Mouse (Mus musculus) embryonic facial prominence, embryonic 11.5 days (tissue): ENCODE results near the gene C2cd5. TPM values are rescaled to one million over a fixed set of nuclear protein-coding genes. Genes with fewer than 3 reads are reported as not detected.

Experiments used
- ATAC-seq: fragments of 200-750 bp; cut with Nextera tagmentation; replicated peaks from 2 replicates; pipeline ENCODE4 v1.8.0; 2017; ENCODE audit warnings: low read depth; ENCODE audit not compliant: insufficient number of reproducible peaks, low FRiP score, low TSS enrichment
- DNase-seq: peaks from one replicate; pipeline ENCODE4 v3.0.0-alpha.2; 2015; ENCODE audit warnings: low spot score
- H3K27ac ChIP-seq: fragments of 300-500 bp; sonication (generic); replicated peaks from 2 replicates; pipeline ENCODE4 v1.5.1; 2014; ENCODE audit warnings: mild to moderate bottlenecking, low read depth, low read length, control low read depth
- H3K27me3 ChIP-seq: fragments of 300-500 bp; sonication (generic); 2 replicates; pipeline ENCODE4 v1.6.1; 2014; ENCODE audit warnings: mild to moderate bottlenecking, low read length, moderate library complexity, mixed read lengths; ENCODE audit not compliant: control insufficient read depth, insufficient read depth
- H3K36me3 ChIP-seq: fragments of 300-500 bp; sonication (generic); replicated peaks from 2 replicates; pipeline ENCODE4 v1.6.1; 2014; ENCODE audit warnings: low read depth, mild to moderate bottlenecking, low read length, moderate library complexity, mixed read lengths; ENCODE audit not compliant: control insufficient read depth, insufficient read depth
- H3K4me1 ChIP-seq: fragments of 300-500 bp; sonication (generic); 2 replicates; pipeline ENCODE4 v1.6.1; 2014; ENCODE audit warnings: low read length, mixed read lengths; ENCODE audit not compliant: control insufficient read depth, insufficient read depth
- H3K4me2 ChIP-seq: fragments of 300-500 bp; sonication (generic); 2 replicates; pipeline ENCODE4 v1.6.1; 2014; ENCODE audit warnings: low read depth, mild to moderate bottlenecking, control low read depth, low read length, moderate library complexity
- H3K4me3 ChIP-seq: fragments of 300-500 bp; sonication (generic); 2 replicates; pipeline ENCODE4 v1.5.1; 2014; ENCODE audit warnings: low read depth, low read length, control low read depth
- H3K9ac ChIP-seq: fragments of 300-500 bp; sonication (generic); replicated peaks from 2 replicates; pipeline ENCODE4 v1.6.1; 2014; ENCODE audit warnings: mild to moderate bottlenecking, control low read depth, low read length
- H3K9me3 ChIP-seq: fragments of 300-500 bp; sonication (generic); replicated peaks from 2 replicates; pipeline ENCODE4 v1.6.1; 2016; ENCODE audit warnings: mild to moderate bottlenecking, low read length, inconsistent platforms, mixed read lengths; ENCODE audit not compliant: control insufficient read depth
- WGBS: fragments of 180-500 bp; shearing (Covaris S2); extraction: QIAGEN DNeasy Blood & Tissue Kit; methylation state at CpG from one replicate; pipeline ENCODE4 v1.1.7; 2014; 5-methylcytosine and 5-hydroxymethylcytosine counted together
- polyA plus RNA-seq: library from polyadenylated mRNA; unstranded; fragments of >200 nt; fragmentation: Nextera tagmentation; extraction: Ambion mirVana; gene quantifications from 2 replicates; pipeline ENCODE4 v1.2.1, GENCODE M21; 2014

The C2cd5 gene
- polyA plus RNA-seq, 1 experiment from 2014 or later = 22.4 TPM

GRCm38 (mm10) chr6:142963480-142964075 is 136.4 kb downstream of the C2cd5 start:
- Histone ChIP-seq H3K4me2 (peak overlapping the region; percentile 91), H3K36me3 (no peaks in the 10 kb centered on the region), H3K9ac (peak overlapping the region; percentile 74), H3K4me1 (no peaks in the 10 kb centered on the region), H3K9me3 (no peaks in the 10 kb centered on the region), H3K27me3 (no peaks in the 10 kb centered on the region), H3K27ac (no peak overlapping the region), H3K4me3 (peak overlapping the region; percentile 64)
- WGBS = 20% methylated on average over 30 of the region's 30 CpGs
- no peak for DNase-seq
- peak; percentile 20; the same call in 1 of the 2 replicates for ATAC-seq

GRCm38 (mm10) chr6:142962881-142963280 is 137.1 kb downstream of the C2cd5 start:
- DNase-seq (no peak), ATAC-seq (no peak)
- Histone ChIP-seq H3K4me3 (no peak overlapping the region), H3K4me1 (no peaks in the 10 kb centered on the region), H3K9me3 (no peaks in the 10 kb centered on the region), H3K27me3 (no peaks in the 10 kb centered on the region), H3K27ac (no peak overlapping the region), H3K9ac (no peak overlapping the region), H3K36me3 (no peaks in the 10 kb centered on the region), H3K4me2 (no peak overlapping the region; the same call in 1 of the 2 replicates)
- WGBS = 92% methylated on average over 14 of the region's 14 CpGs

- Histone ChIP-seq H3K4me3 (no peak overlapping the region), H3K4me1 (no peaks in the 10 kb centered on the region), H3K36me3 (no peaks in the 10 kb centered on the region), H3K9ac (no peak overlapping the region), H3K4me2 (peak overlapping the region; percentile 13), H3K9me3 (no peaks in the 10 kb centered on the region), H3K27ac (no peak overlapping the region), H3K27me3 (no peaks in the 10 kb centered on the region)
- ATAC-seq (no peak), DNase-seq (no peak)
- 67% methylated on average over 10 of the region's 10 CpGs for WGBS
These were observed 137.5 kb downstream of the C2cd5 start for GRCm38 (mm10) chr6:142962476-142962875.

GRCm38 (mm10) chr6:142961721-142962455 is 138.1 kb downstream of the C2cd5 start:
- Histone ChIP-seq H3K4me2 (no peak overlapping the region; the same call in 1 of the 2 replicates), H3K9me3 (no peaks in the 10 kb centered on the region), H3K4me1 (no peaks in the 10 kb centered on the region), H3K36me3 (no peaks in the 10 kb centered on the region), H3K27me3 (no peaks in the 10 kb centered on the region), H3K27ac (no peak overlapping the region), H3K9ac (no peak overlapping the region), H3K4me3 (no peak overlapping the region)
- 77% methylated on average over 9 of the region's 9 CpGs for WGBS
- ATAC-seq (no peak), DNase-seq (no peak)

Other genes starting within 250 kb of the C2cd5 start
- gene St8sia1, start 135.7 kb downstream of the C2cd5 start, polyA plus RNA-seq = 2.7 and 3.9 TPM in 2 replicates
- gene Etnk1, start 67.1 kb upstream of the C2cd5 start, polyA plus RNA-seq = 26.7 and 27.3 TPM in 2 replicates